Mouse (Mus musculus) bone marrow macrophage, adult 2 months (primary cell): ENCODE data around the gene Unc79.

ENCODE experiments used
- CTCF ChIP-seq: IDR thresholded peaks from 2 replicates; pipeline ENCODE4 v1.5.1; 2012; ENCODE audit warnings: low read depth, mild to moderate bottlenecking, low read length, moderate library complexity
- POLR2A ChIP-seq: IDR thresholded peaks from 2 replicates; pipeline ENCODE4 v1.6.1; 2012; ENCODE audit warnings: mild to moderate bottlenecking, low read depth, low read length, borderline replicate concordance

DNA sequence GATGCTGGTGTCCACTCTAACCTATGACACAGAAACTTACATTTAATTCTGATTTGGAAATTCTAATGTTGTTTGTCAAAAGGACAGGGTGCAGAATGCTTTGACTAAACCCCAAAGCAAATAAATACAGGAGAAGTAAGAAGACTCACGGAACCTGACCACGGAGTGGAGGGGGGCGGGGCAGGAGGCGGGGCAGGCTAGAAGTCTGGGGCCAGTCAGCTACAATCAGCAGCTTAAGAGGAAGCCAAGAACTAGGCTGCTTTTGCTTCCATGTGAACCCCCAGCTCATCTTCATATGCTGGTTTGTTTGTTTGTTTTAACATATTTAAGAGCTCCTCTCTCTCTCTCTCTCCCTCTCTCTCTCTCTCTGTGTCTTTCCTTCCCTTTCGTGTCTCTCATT, 154.9 kb downstream of the Unc79 start:
- TF ChIP-seq POLR2A (no peak), CTCF (no peak)
